Comparison of ENCODE assay signal across 17 mouse cellular contexts in the genomic region with DNA sequence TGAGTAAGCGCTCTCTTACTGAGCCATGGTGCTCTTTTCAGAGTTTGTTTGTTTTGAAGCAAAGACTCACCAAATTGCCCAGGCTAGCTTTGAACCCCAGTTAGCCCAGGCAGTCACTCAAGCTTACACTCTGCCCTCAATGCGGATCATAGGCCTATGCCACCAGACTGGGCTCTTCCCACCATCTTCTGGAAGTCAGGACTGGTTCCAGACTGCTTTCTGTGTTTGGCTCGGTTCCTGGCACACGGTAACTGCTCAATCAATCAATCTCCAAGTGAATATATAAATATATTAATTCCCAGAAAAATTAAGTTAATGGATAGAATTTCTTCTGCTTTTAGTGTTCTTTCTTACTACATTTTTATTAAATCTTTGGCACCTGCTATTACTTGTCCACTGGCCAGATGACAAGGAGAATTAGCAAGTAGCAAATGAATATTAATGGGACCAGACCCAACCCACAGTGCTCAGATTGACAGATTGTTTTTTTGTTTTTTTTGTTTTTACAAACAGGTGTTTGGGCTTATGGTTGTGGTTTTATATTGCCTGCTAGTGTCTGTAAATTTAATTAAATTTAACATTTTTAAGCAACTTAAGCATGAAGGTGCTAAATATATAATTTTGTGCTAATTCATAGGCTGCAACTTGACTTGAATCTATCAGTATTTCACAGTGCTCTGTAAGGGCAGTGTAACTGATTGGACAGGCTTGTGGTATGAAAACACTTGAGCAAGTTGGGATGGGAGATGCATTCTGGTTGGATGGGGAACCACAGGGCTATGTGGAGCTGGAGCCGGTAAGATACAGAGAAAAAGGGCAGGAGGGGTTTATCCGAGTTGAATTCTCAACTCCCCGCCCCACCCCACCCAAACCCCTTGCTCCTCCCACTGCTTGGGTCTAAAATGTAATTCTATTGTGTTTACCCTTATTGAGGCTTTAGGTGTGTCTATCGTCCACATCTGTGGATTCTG. TPM values are rescaled to one million over a fixed set of nuclear protein-coding genes. Genes with fewer than 3 reads are reported as not detected.
DNase-seq lines count a peak whose midpoint lies in the region; ATAC-seq lines count a peak whose summit lies in the region.
"Had no signal": no experiment of that assay in that cellular context is flagged by ENCODE, and none has a peak within 500 bp of the region (broad histone marks: within the 10 kb centered on the region; RNA-seq: fewer than 3 reads in every experiment).

No protein-coding gene starts in this region.

- DNase-seq in heart, embryonic 10.5 days (ENCODE audit: low spot score) = no peak
- DNase-seq in heart, adult 9 months (ENCODE audit: low spot score in 2 of 2) = no peak
- DNase-seq in midbrain, embryonic 14.5 days = no peak
- DNase-seq in right cerebral cortex, postnatal 4 days = no peak
- no peak for DNase-seq in left cerebral cortex, postnatal 36 days (ENCODE audit: low spot score in 2 of 2)
- DNase-seq: adrenal gland, postnatal 14 days; cerebellum, postnatal 25 days; kidney, adult 18-20 months; kidney, postnatal 14 days; layer of hippocampus, adult 9-11 months; lung, adult 18-20 months; lung, postnatal 36 days had no signal

- H3K27me3 ChIP-seq in heart, embryonic 10.5 days (ENCODE audit: insufficient read depth, poor library complexity, severe bottlenecking) = no peaks in the 10 kb centered on the region
- H3K27me3 ChIP-seq in midbrain, embryonic 14.5 days (ENCODE audit: control insufficient read depth, insufficient read depth, low read length) = no peaks in the 10 kb centered on the region
- no peaks in the 10 kb centered on the region for H3K27me3 ChIP-seq in midbrain, embryonic 15.5 days (replicated peaks)
- no peaks in the 10 kb centered on the region for H3K27me3 ChIP-seq in liver, embryonic 12.5 days (replicated peaks)
- H3K27me3 ChIP-seq: embryonic facial prominence, embryonic 12.5 days; neural tube, embryonic 13.5 days had no signal

- H3K9ac ChIP-seq in midbrain, embryonic 14.5 days (replicated peaks; ENCODE audit: low read length) = no peak overlapping the region
- H3K9ac ChIP-seq in midbrain, embryonic 15.5 days = no peak overlapping the region
- H3K9ac ChIP-seq in liver, embryonic 12.5 days = peak overlapping the region; percentile 52; the same call in 1 of the 2 replicates
- H3K9ac ChIP-seq: embryonic facial prominence, embryonic 12.5 days; neural tube, embryonic 13.5 days had no signal

- no peaks in the 10 kb centered on the region for H3K9me3 ChIP-seq in heart, embryonic 10.5 days
- no peaks in the 10 kb centered on the region for H3K9me3 ChIP-seq in midbrain, embryonic 14.5 days (ENCODE audit: control insufficient read depth, low read length)
- peaks cover 5% of the 10 kb centered on the region; the same call in 1 of the 2 replicates for H3K9me3 ChIP-seq in midbrain, embryonic 15.5 days
- H3K9me3 ChIP-seq in liver, embryonic 12.5 days (replicated peaks) = peaks cover 7% of the 10 kb centered on the region
- H3K9me3 ChIP-seq: embryonic facial prominence, embryonic 12.5 days; neural tube, embryonic 13.5 days had no signal

- H3K27ac ChIP-seq in heart, embryonic 10.5 days = peak overlapping the region; percentile 89
- H3K27ac ChIP-seq in midbrain, embryonic 14.5 days (replicated peaks; ENCODE audit: low read depth, low read length) = 0 out of 2 replicates have a peak overlapping the region, but pooled peaks have one; percentile 8
- no peak overlapping the region for H3K27ac ChIP-seq in midbrain, embryonic 15.5 days
- peak overlapping the region; percentile 89 for H3K27ac ChIP-seq in liver, embryonic 12.5 days
- H3K27ac ChIP-seq: embryonic facial prominence, embryonic 12.5 days; neural tube, embryonic 13.5 days had no signal

- no peak overlapping the region for H3K4me3 ChIP-seq in heart, embryonic 10.5 days
- no peak overlapping the region for H3K4me3 ChIP-seq in midbrain, embryonic 14.5 days (replicated peaks; ENCODE audit: low read depth, low read length)
- H3K4me3 ChIP-seq in midbrain, embryonic 15.5 days = no peak overlapping the region
- peak overlapping the region; percentile 20; the same call in 1 of the 2 replicates for H3K4me3 ChIP-seq in liver, embryonic 12.5 days
- H3K4me3 ChIP-seq: embryonic facial prominence, embryonic 12.5 days; neural tube, embryonic 13.5 days had no signal

- no peak for ATAC-seq in midbrain, embryonic 14.5 days (ENCODE audit: low FRiP score, low TSS enrichment)
- no peak for ATAC-seq in midbrain, embryonic 15.5 days (replicated peaks)
- ATAC-seq in liver, embryonic 12.5 days = peak; percentile 68
- ATAC-seq: hindbrain, embryonic 16.5 days had no signal

- H3K36me3 ChIP-seq in heart, embryonic 10.5 days = no peaks in the 10 kb centered on the region
- no peaks in the 10 kb centered on the region for H3K36me3 ChIP-seq in midbrain, embryonic 14.5 days (ENCODE audit: control insufficient read depth, insufficient read depth, low read length)
- no peaks in the 10 kb centered on the region for H3K36me3 ChIP-seq in midbrain, embryonic 15.5 days (replicated peaks)
- H3K36me3 ChIP-seq in liver, embryonic 12.5 days = peaks cover 6% of the 10 kb centered on the region
- H3K36me3 ChIP-seq: embryonic facial prominence, embryonic 12.5 days; neural tube, embryonic 13.5 days had no signal

- no peak overlapping the region for H3K4me2 ChIP-seq in midbrain, embryonic 14.5 days (ENCODE audit: low read length)
- H3K4me2 ChIP-seq in midbrain, embryonic 15.5 days = no peak overlapping the region
- H3K4me2 ChIP-seq in liver, embryonic 12.5 days = peak overlapping the region; percentile 62
- H3K4me2 ChIP-seq: embryonic facial prominence, embryonic 12.5 days; neural tube, embryonic 13.5 days had no signal

- intact Hi-C loops in left cerebral cortex, postnatal 36 days (cut with DNase I) = no loop called here

- H3K4me1 ChIP-seq in heart, embryonic 10.5 days = peaks cover 28% of the 10 kb centered on the region
- H3K4me1 ChIP-seq in midbrain, embryonic 14.5 days (ENCODE audit: control insufficient read depth, insufficient read depth, low read length) = 0 out of 2 replicates have a peak, but pooled peaks cover 2% of the 10 kb centered on the region
- peaks cover 5% of the 10 kb centered on the region; the same call in 1 of the 2 replicates for H3K4me1 ChIP-seq in midbrain, embryonic 15.5 days
- H3K4me1 ChIP-seq in liver, embryonic 12.5 days = peaks cover 69% of the 10 kb centered on the region
- H3K4me1 ChIP-seq: neural tube, embryonic 13.5 days had no signal

- 73% methylated on average over 8 of the region's 8 CpGs for whole genome bisulfite sequencing in heart, embryonic 10.5 days
- 75% methylated on average over 8 of the region's 8 CpGs for WGBS in midbrain, embryonic 14.5 days
- 76% methylated on average over 8 of the region's 8 CpGs for WGBS in midbrain, embryonic 15.5 days
- 54% methylated on average over 8 of the region's 8 CpGs for WGBS in liver, embryonic 12.5 days (ENCODE audit: insufficient replicate concordance)

RNA-seq across cellular contexts. Expression of gene Igsf3, which starts 20.0 kb away (rescaled TPM):
- 41.9 and 45.9 TPM in 2 replicates for polyA plus RNA-seq in heart, embryonic 10.5 days (2016; fragmentation: Nextera tagmentation; extraction: Ambion mirVana)
- polyA plus RNA-seq in midbrain, embryonic 14.5 days (2014; fragmentation: Nextera tagmentation; extraction: Ambion mirVana) = 62.0 and 77.8 TPM in 2 replicates
- 99.0 and 104 TPM in 2 replicates for polyA plus RNA-seq in midbrain, embryonic 15.5 days (2015; fragmentation: Nextera tagmentation; extraction: Ambion mirVana)
- polyA plus RNA-seq in liver, embryonic 12.5 days (2016; fragmentation: Nextera tagmentation; extraction: Ambion mirVana) = 10.3 and 10.7 TPM in 2 replicates
- total RNA-seq in left cerebral cortex, postnatal 36 days (2021) = 10 to 100 TPM; 19.4 to 23.3 TPM
